Mouse (Mus musculus): ENCODE measurements around the gene Fam192a. TPM values are rescaled to one million over a fixed set of nuclear protein-coding genes. Genes with fewer than 3 reads are reported as not detected.
A peak's percentile ranks its signal among the peaks of the same experiment; 100 is the strongest.

Gene Fam192a
- total and polyA plus RNA-seq, 3 experiments = 30.7 to 80.3 (median 43.7) TPM

DNA sequence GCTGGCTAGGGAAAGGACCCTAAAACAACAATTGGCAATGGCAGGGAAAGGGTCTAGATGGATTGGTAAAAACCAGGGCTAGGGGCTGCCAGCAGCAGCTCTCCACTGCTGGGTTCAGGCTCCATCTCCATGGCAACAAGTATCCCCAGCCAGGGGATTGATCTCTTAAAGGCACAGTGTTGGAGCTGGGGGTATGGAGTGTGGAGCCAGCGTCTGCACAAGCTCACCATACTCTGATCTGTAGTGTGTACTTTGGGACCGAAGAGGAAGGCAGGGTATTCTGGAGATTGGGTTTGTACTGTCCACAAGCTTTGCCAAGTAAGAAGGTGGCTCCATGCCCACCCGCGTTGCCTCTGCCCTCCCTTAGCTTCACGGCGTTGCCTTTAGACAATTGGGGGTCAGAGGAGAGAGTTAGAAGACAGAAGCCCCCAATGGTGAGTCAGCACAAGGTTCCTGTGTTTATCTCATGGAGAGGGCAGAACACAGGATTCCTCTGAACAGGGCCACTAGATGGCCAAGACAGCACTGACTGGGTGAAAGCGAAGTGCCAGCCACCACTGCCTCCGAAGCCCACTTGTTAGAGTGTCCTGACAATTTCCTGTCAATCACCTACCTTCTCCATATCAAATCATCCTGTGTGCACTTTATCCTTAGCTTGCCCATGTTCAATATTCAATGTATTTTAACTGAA lies 34.5 kb downstream of the Fam192a start:
- H3K79me2 ChIP-seq (replicated peaks; ENCODE audit: control insufficient read depth, extremely low read depth, insufficient read depth, poor library complexity, severe bottlenecking) = peaks cover 20% of the 10 kb centered on the region
- TF ChIP-seq NRF1 (IDR thresholded peaks at IDR 0.05; ENCODE audit: low read depth, low read length) (no peak), MAX (IDR thresholded peaks at IDR 0.05; ENCODE audit: low read length) (no peak)
- peaks cover 20 to 44% of the 10 kb centered on the region in 2 experiments for H3K36me3 ChIP-seq (replicated peaks in 1 of 2; ENCODE audit: control insufficient read depth in 1 of 2, insufficient read depth in 1 of 2, low read length in 1 of 2)
- peak overlapping the region; percentile 98; the same call in 1 of the 2 replicates for H3K27ac ChIP-seq (ENCODE audit: insufficient read depth, low read depth)
- in situ Hi-C loops (cut with MboI; ENCODE audit: low pct_ligation_motif_present, low pct_unique_long_range_greater_than_20kb, low sequenced_read_pairs) = no loop called here
- no peak overlapping the region for H3K9ac ChIP-seq (ENCODE audit: insufficient read depth, low read depth)
- no peak overlapping the region for H3K4me2 ChIP-seq (ENCODE audit: insufficient read depth, low read depth, poor library complexity, severe bottlenecking)
- dilution Hi-C loops (cut with MboI; ENCODE audit: extremely low pct_ligation_motif_present, extremely low pct_unique_long_range_greater_than_20kb, low sequenced_read_pairs) = no loop called here
- DNase-seq (ENCODE audit: extremely low read depth) = no peak
- no peaks in the 10 kb centered on the region for H3K27me3 ChIP-seq (replicated peaks)
- no peaks in the 10 kb centered on the region for H3K9me3 ChIP-seq (replicated peaks; ENCODE audit: low read length)
- no peak overlapping the region for H3K4me3 ChIP-seq (replicated peaks in 1 of 3; ENCODE audit: low read depth in 2 of 3, low read length in 2 of 3, poor library complexity in 1 of 3)
- peaks cover 58 to 82% of the 10 kb centered on the region in 2 experiments for H3K4me1 ChIP-seq (ENCODE audit: control insufficient read depth in 1 of 2, insufficient read depth in 2 of 2)

DNA sequence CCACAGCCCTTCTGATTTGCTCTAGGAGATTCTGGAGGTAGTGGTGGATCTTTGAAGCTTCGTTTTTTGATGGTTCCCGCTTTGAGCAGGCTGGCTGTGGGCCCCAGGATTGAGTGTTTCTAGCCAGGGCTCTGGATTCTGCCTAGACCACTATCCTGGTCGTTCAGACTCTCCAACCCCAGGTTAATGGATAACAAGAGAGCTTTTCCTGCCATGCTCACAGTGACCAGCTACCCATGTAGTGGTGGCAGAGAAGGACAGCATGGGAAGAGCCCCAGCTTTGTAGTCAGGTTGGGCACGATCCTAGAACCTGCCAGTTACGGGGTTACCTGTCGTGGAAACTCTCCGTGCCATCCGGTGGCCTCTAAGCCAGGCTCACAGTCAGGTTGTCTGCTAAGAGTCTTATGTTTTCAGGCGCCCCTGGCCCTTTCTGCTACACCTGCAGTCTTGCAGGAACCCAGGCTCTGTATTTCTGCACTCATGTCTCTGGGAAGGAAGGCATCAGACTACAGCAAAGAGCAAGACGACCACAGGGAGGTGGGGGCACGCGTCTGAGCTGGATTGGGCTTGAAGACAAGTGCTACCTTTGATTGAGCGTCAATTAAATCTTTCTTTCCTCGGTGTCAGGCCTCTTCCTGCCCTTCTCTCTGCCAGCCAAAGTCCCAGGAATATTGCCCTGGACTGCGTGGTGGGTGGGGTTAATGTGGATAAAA lies 35.2 kb downstream of the Fam192a start:
- peaks cover 20% of the 10 kb centered on the region for H3K79me2 ChIP-seq (replicated peaks; ENCODE audit: control insufficient read depth, extremely low read depth, insufficient read depth, poor library complexity, severe bottlenecking)
- dilution Hi-C loops (cut with MboI; ENCODE audit: extremely low pct_ligation_motif_present, extremely low pct_unique_long_range_greater_than_20kb, low sequenced_read_pairs) = no loop called here

DNA sequence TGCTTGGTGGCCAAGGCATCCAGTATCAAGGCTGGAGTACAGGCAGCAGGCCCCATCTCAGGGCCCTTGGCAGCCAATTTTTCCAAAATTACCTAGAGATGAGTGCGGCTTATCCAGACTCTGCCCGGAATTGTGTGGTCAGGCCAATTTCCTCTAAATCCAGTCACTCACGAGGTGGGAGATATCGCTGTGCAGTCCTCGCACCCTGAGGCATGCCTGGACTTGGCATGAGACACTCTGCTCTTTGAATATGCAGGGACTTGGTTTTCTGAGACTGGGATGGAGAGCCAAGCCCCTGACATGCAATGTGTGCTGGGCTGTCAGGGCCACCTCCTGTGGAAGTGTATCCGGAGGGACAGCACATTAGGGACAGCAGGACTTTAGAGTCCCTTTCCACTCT lies 35.8 kb downstream of the Fam192a start:
- in situ Hi-C loops (cut with MboI; ENCODE audit: low pct_ligation_motif_present, low pct_unique_long_range_greater_than_20kb, low sequenced_read_pairs) = no loop called here
- Histone ChIP-seq H3K36me3 (replicated peaks in 1 of 2; ENCODE audit: control insufficient read depth in 1 of 2, insufficient read depth in 1 of 2, low read length in 1 of 2) (peaks cover 18 to 45% of the 10 kb centered on the region in 2 experiments), H3K4me3 (replicated peaks in 1 of 3; ENCODE audit: low read depth in 2 of 3, low read length in 2 of 3, poor library complexity in 1 of 3) (no peak overlapping the region), H3K4me1 (ENCODE audit: control insufficient read depth in 1 of 2, insufficient read depth in 2 of 2) (peaks cover 51 to 69% of the 10 kb centered on the region in 2 experiments), H3K9me3 (replicated peaks; ENCODE audit: low read length) (no peaks in the 10 kb centered on the region), H3K4me2 (ENCODE audit: insufficient read depth, low read depth, poor library complexity, severe bottlenecking) (no peak overlapping the region), H3K79me2 (replicated peaks; ENCODE audit: control insufficient read depth, extremely low read depth, insufficient read depth, poor library complexity, severe bottlenecking) (peaks cover 20% of the 10 kb centered on the region), H3K9ac (ENCODE audit: insufficient read depth, low read depth) (no peak overlapping the region), H3K27me3 (replicated peaks) (no peaks in the 10 kb centered on the region), H3K27ac (ENCODE audit: insufficient read depth, low read depth) (peak overlapping the region; percentile 24; the same call in 1 of the 2 replicates)
- dilution Hi-C loops (cut with MboI; ENCODE audit: extremely low pct_ligation_motif_present, extremely low pct_unique_long_range_greater_than_20kb, low sequenced_read_pairs) = no loop called here
- TF ChIP-seq MXI1 (IDR thresholded peaks at IDR 0.05; ENCODE audit: low read depth, low read length) (no peak), MAX (IDR thresholded peaks at IDR 0.05; ENCODE audit: low read length) (peak; percentile 53), ZKSCAN1 (IDR thresholded peaks at IDR 0.05; ENCODE audit: borderline replicate concordance, low read depth, low read length) (no peak), MEF2A (IDR thresholded peaks at IDR 0.05; ENCODE audit: borderline replicate concordance, low read depth, low read length) (peak; percentile 56; the same call in 1 of the 2 replicates), CHD1 (IDR thresholded peaks at IDR 0.05; ENCODE audit: low read depth, low read length) (peak; percentile 95), MYC (IDR thresholded peaks at IDR 0.05; ENCODE audit: low read depth, low read length) (0 out of 2 replicates have a peak, but pooled peaks have one; percentile 23), BHLHE40 (IDR thresholded peaks at IDR 0.05; ENCODE audit: low read depth, low read length) (peak; percentile 57), TCF12 (IDR thresholded peaks at IDR 0.05; ENCODE audit: low read depth, low read length) (peak; percentile 47; the same call in 1 of the 2 replicates), IRF4 (IDR thresholded peaks at IDR 0.05; ENCODE audit: low read depth, low read length) (peak; percentile 50; the same call in 1 of the 2 replicates)
- no peak for DNase-seq (ENCODE audit: extremely low read depth)

More for the DNA sequence above, 35.2 kb downstream of the Fam192a start:
- in situ Hi-C loops (cut with MboI; ENCODE audit: low pct_ligation_motif_present, low pct_unique_long_range_greater_than_20kb, low sequenced_read_pairs) = no loop called here
- no peak overlapping the region for H3K9ac ChIP-seq (ENCODE audit: insufficient read depth, low read depth)
- H3K4me2 ChIP-seq (ENCODE audit: insufficient read depth, low read depth, poor library complexity, severe bottlenecking) = no peak overlapping the region
- H3K27ac ChIP-seq (ENCODE audit: insufficient read depth, low read depth) = peak overlapping the region; percentile 24; the same call in 1 of the 2 replicates
- H3K4me1 ChIP-seq (ENCODE audit: control insufficient read depth in 1 of 2, insufficient read depth in 2 of 2) = peaks cover 54 to 75% of the 10 kb centered on the region in 2 experiments
- H3K36me3 ChIP-seq (replicated peaks in 1 of 2; ENCODE audit: control insufficient read depth in 1 of 2, insufficient read depth in 1 of 2, low read length in 1 of 2) = peaks cover 20 to 43% of the 10 kb centered on the region in 2 experiments
- TF ChIP-seq MYC (IDR thresholded peaks at IDR 0.05; ENCODE audit: low read depth, low read length) (no peak), POLR2AphosphoS2 (IDR thresholded peaks at IDR 0.05; ENCODE audit: low read depth, low read length) (no peak), CTCF (conservative IDR thresholded peaks at IDR 0.05 in 1 of 2, IDR thresholded peaks at IDR 0.05 in 1 of 2; ENCODE audit: low read depth in 2 of 2, low read length in 2 of 2) (no peak), SIN3A (IDR thresholded peaks at IDR 0.05; ENCODE audit: low read length) (no peak), USF2 (conservative IDR thresholded peaks at IDR 0.05; ENCODE audit: low read depth, low read length) (no peak), RAD21 (IDR thresholded peaks at IDR 0.05; ENCODE audit: low read depth, low read length) (no peak), ZMIZ1 (IDR thresholded peaks at IDR 0.05; ENCODE audit: low read depth, low read length) (no peak), NRF1 (IDR thresholded peaks at IDR 0.05; ENCODE audit: low read depth, low read length) (no peak), ETS1 (conservative IDR thresholded peaks at IDR 0.05; ENCODE audit: low read depth, low read length) (no peak), GABPA (IDR thresholded peaks at IDR 0.05; ENCODE audit: insufficient replicate concordance, low read depth, low read length) (no peak)
- no peak for DNase-seq (ENCODE audit: extremely low read depth)
- H3K4me3 ChIP-seq (replicated peaks in 1 of 3; ENCODE audit: low read depth in 2 of 3, low read length in 2 of 3, poor library complexity in 1 of 3) = no peak overlapping the region
- H3K9me3 ChIP-seq (replicated peaks; ENCODE audit: low read length) = no peaks in the 10 kb centered on the region
- H3K27me3 ChIP-seq (replicated peaks) = no peaks in the 10 kb centered on the region

All from CH12.LX (cell line).